Mouse (Mus musculus): ENCODE measurements around the gene Sap25.

Gene Sap25

DNA sequence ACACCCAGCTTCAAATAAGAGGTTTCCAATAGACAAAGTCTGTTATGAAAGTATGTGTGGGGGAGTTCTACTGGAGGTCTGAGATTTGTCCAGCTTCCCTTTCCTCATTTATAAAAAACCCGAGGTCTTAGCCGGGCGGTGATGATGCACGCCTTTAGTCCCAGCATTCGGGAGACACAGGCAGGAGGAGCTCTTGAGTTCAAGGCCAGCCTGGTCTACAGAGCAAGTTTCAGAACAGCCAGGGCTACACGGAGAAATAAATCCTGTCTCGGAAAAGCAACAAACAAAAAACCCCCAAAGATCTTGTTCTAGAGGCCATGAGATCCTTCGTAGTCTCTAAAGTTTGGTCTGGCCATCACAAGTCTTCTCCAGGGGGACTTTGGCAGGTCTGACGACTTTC is 13.1 kb upstream of the Sap25 start:
- no peak for DNase-seq (ENCODE audit: low read depth, low spot score)

- DNase-seq (ENCODE audit: low read depth, low spot score), result peak; percentile 100
Observed at GRCm38 (mm10) chr5:137628498-137629305, 12.4 kb upstream of the Sap25 start, which contains the start of the genes Fbxo24, Lrch4 and Gm20605. Gene Fbxo24, minus strand, starts transcription at chr5:137629002. Gene Lrch4, plus strand, starts transcription at chr5:137629121. Gene Gm20605, plus strand, starts transcription at chr5:137629175.

GRCm38 (mm10) chr5:137629306-137629721 is 11.8 kb upstream of the Sap25 start:
- DNase-seq (ENCODE audit: low read depth, low spot score), result no peak

DNA sequence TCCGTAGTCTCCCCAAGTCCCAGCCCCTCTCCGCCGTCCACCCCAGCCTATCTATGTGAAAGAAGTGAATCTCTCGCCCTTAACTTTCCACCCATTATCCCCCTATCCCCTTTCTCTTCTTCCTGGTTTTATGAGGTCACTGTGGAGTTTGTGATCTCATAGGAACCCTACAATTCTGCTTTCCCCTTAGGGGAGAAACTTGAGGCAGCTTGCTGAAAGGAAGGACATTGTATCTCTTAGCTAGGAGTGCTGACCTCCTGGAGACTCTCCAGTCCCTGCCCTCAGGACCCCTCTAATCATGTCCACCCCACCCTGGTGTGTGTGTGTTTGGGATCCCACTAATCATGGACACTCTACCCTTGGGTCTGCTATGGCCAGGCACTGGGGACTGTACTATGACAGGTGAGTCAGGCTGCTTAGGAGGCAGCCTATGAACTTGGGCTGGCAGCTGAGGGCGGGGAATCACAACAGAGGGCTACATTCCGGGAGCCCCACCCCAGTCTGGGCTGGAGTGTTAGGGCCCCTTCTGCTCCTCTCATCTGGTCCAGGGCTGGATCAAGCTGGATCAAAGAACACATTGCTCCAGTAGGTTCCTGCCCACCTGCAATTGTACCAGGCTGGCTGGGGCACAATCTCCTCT is 11.1 kb upstream of the Sap25 start:
- DNase-seq (ENCODE audit: low read depth, low spot score), result no peak

- no peak for DNase-seq (ENCODE audit: low read depth, low spot score)
Observed at GRCm38 (mm10) chr5:137630602-137631001, 10.5 kb upstream of the Sap25 start.

GRCm38 (mm10) chr5:137631171-137631570 is 10.0 kb upstream of the Sap25 start:
- no peak for DNase-seq (ENCODE audit: low read depth, low spot score)

DNA sequence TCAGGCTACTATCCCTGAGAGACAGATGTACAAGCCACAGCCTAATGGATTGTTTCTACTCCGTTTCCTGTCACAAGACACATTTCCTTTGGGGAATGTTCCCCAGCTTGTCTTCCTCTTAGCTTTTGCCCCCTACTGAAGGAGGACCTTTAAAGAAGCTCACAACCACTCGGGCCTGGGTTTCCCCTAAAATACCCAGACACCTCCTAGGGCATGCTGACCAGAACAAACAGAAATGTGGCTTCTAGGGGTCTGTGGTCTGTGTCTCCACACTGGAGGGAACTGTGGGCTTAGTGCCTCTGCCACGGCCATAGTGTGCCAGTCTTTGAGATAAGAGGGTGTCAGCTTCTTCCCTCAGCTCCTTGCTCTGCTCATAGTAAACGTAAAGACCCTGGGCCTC is 9.5 kb upstream of the Sap25 start:
- no peak for DNase-seq (ENCODE audit: low read depth, low spot score)

DNA sequence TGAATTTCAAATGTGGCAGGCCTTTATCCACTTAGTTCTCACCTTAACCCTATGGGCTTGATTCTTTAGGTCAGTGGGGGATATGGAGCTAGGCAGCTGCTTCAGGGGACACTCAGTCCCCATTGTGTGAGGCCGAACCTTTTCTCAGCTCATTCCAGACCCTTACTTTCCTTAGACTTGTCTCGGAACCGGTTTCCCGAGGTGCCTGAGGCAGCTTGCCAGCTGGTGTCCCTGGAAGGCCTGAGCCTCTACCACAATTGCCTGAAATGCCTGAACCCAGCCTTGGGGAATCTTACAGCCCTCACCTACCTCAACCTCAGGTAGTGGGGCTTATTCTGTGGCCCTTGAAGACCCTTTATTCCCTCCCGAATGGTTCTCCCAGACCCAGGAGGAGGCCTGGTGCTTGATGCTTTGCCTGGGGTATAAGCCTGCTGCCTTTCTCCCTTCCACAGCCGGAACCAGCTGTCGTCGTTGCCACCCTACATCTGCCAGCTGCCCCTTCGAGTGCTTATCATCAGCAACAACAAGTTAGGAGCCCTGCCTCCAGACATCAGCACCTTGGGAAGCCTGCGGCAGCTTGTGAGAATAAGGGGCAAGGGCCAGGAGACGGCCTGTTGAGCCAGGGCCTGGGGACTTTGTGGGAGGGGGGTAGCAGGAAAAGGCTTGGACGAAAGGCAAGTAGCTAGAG is 7.6 kb upstream of the Sap25 start:
- no peak for DNase-seq (ENCODE audit: low read depth, low spot score)

GRCm38 (mm10) chr5:137639472-137639871 is 1.7 kb upstream of the Sap25 start:
- DNase-seq (ENCODE audit: low read depth, low spot score), result no peak

- no peak for DNase-seq (ENCODE audit: low read depth, low spot score)
Observed at GRCm38 (mm10) chr5:137642886-137643285, 1.8 kb downstream of the Sap25 start.

- DNase-seq (ENCODE audit: low read depth, low spot score), result no peak
Observed at GRCm38 (mm10) chr5:137644484-137644883, 3.4 kb downstream of the Sap25 start.

GRCm38 (mm10) chr5:137645091-137645651 is 4.0 kb downstream of the Sap25 start:
- no peak for DNase-seq (ENCODE audit: low read depth, low spot score)

GRCm38 (mm10) chr5:137645652-137646091 is 4.5 kb downstream of the Sap25 start, which contains the start of gene Irs3:
Gene Irs3, minus strand, starts transcription at chr5:137645714.
- DNase-seq (ENCODE audit: low read depth, low spot score), result no peak

GRCm38 (mm10) chr5:137647827-137648601 is 6.9 kb downstream of the Sap25 start:
- DNase-seq (ENCODE audit: low read depth, low spot score), result no peak

GRCm38 (mm10) chr5:137649251-137649650 is 8.1 kb downstream of the Sap25 start:
- no peak for DNase-seq (ENCODE audit: low read depth, low spot score)

- no peak for DNase-seq (ENCODE audit: low read depth, low spot score)
Observed at GRCm38 (mm10) chr5:137649669-137650571, 8.8 kb downstream of the Sap25 start.

- peak; percentile 70 for DNase-seq (ENCODE audit: low read depth, low spot score)
Observed at GRCm38 (mm10) chr5:137652474-137652873, 11.3 kb downstream of the Sap25 start.

DNA sequence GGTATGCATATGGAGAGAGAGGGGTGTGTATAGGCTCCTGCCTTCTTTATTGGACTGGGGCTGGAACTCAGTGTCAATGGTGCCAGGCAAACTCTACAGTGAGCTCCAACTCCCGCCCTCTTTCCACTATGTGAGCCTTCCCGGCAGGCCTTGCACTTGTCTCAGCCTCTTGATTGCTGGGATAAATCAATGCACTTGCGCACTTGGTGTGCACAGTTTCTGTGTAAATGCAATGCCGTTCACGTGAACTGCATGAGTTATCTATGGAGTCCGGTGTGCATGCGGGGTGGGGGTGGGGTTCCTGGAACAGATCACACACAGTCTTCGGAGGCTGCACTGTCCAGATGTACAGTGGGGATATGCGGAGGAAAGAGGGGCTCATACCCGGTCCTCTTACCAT is 12.2 kb downstream of the Sap25 start:
- no peak for DNase-seq (ENCODE audit: low read depth, low spot score)

- DNase-seq (ENCODE audit: low read depth, low spot score), result no peak
Observed at GRCm38 (mm10) chr5:137654746-137655145, 13.6 kb downstream of the Sap25 start.

GRCm38 (mm10) chr5:137656977-137657376 is 15.8 kb downstream of the Sap25 start:
- peak; percentile 51 for DNase-seq (ENCODE audit: low read depth, low spot score)

All from retina, adult 2 months (tissue).